Mouse (Mus musculus) layer of hippocampus, adult 9-10 months (tissue): ENCODE results near the gene Spsb1.
A peak's percentile ranks its signal among the peaks of the same experiment; 100 is the strongest.

Experiments
- DNase-seq: peaks from one replicate; pipeline ENCODE4 v3.0.0; 2022; ENCODE audit warnings: low spot score

Gene Spsb1

GRCm38 (mm10) chr4:149983921-149984645 lies 29.2 kb upstream of the Spsb1 start:
- DNase-seq: no peak

GRCm38 (mm10) chr4:149982154-149982553 lies 27.3 kb upstream of the Spsb1 start:
- DNase-seq: no peak

DNA sequence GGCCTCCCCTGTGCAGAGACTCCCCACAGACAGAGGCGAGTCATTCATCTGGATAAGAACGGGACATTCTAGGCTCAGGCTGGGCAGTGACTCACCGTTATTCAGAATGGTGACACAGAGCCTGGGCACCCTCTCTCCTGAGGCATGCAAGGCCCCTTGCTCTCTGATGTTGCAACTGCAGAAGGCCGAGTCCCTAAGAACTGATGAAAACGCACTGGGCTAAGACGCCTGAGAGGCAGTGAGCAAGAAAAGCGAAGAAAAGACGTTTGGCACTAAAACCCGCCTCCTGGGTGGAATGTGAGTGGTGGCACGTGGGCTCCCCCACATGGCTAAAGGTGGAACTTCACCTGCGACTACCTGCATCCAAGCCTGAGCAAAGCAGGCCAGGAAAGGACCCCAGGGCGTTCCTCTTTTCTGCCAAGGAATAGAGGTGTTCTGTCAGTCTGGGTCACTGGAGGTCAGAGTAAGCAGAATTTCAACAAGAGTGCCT lies 25.0 kb upstream of the Spsb1 start:
- DNase-seq: peak; percentile 83

DNA sequence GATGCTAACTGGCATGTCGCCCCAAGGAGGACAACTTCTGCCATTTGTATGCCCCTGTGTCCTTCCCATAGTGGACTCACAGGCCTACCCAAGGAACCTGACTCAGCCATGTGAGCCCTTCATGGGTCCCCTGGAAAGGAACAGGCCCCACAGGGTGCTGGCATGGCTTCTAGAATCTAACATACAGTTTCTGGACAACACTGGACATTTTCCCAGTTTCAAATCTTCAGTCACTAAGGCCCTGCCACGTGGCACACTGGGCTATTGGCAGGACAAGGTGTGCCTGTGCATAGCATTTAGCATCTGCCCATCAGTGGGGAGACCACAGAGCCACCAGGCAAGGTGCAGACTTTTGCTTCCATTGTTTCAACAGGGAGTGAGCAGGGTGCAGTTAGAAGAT lies 24.0 kb upstream of the Spsb1 start:
- DNase-seq: no peak

- no peak for DNase-seq
These were observed 23.1 kb upstream of the Spsb1 start for GRCm38 (mm10) chr4:149977801-149978544.

GRCm38 (mm10) chr4:149977181-149977580 lies 22.3 kb upstream of the Spsb1 start:
- no peak for DNase-seq

- DNase-seq: no peak
These were observed 20.9 kb upstream of the Spsb1 start for GRCm38 (mm10) chr4:149975730-149976254.

DNA sequence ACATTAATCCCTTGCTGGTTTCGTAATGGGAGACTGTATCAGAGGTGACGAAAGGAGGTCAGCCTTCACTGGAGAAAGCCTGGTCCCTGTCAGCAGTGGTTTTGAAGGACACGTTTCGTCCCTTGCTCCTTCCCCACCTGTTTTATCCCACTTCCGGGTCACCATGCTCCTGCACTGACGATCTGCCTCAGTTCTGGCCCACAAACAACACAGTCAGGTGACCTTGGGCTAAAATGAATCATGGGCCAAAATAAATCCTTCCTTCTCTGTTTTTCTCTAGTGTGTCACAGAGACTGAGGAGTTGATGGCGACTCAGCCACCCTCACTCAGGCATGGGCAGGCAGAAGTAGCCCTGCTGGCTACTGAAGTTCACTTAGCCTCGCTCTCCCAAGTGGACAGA lies 20.4 kb upstream of the Spsb1 start:
- DNase-seq: no peak

- DNase-seq: no peak
These were observed 16.6 kb upstream of the Spsb1 start for GRCm38 (mm10) chr4:149971393-149971792.

- DNase-seq: no peak
These were observed 13.7 kb upstream of the Spsb1 start for GRCm38 (mm10) chr4:149968526-149968925.

- no peak for DNase-seq
These were observed 12.1 kb upstream of the Spsb1 start for GRCm38 (mm10) chr4:149966963-149967362.

DNA sequence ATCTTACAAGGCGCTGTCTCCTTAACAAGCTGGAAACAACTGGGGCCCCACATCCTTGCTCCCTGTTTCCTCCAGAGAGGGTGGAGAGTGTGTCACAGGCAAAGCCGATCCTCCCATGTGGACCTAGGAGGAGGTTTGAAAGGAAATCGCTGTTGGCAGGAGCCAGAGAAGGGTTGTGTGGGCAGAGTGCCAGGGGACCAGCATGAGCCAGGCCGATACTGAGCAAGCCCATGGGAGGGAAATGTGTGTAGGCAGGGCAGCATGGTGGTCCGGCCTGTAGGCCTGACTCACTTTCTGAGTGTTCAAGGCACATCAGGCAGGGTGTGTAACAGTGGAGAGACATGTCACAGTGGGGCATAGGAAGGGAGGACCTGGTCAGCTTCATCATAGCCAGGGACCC lies 11.4 kb upstream of the Spsb1 start:
- DNase-seq: no peak

DNA sequence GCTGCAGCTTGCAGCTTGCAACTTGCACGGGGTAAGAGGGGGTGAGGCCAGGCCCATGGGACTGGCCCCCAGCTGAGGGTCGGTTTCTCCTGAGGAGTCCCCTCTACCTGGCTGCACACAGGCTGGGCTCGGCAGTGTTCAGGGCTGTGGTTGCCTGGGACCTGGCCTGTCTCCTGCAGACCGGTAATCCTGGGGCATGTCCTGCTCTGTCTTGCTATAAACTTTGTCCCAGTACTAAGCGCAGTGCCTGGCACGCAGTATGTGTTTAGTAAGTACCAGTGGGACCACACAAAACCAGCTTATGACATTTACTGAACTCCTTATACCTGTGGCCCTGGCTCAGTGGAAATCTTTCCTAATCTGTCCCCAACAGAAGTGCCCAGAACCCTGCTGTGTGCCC lies 10.8 kb upstream of the Spsb1 start:
- DNase-seq: no peak

DNA sequence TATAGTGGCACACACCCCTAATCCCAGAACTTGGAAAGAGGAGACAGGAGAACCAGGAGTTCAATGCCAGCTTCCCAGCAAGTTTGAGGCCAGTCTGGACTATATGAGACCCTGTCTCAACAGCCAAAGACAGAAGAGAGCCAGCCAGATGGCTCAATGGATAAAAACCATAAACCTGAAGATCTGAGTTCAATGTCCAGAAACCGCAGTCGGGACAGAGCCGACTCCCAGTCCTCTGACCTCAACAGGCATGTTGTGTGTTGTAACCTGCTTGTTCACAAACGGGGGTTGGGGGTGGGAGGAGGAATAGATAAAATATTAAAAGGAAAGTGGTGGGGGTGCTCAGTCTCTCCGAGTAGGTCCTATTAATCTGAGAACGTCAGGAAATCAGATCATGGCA lies 10.4 kb upstream of the Spsb1 start:
- no peak for DNase-seq

GRCm38 (mm10) chr4:149964770-149965169 lies 9.9 kb upstream of the Spsb1 start:
- DNase-seq: no peak

DNA sequence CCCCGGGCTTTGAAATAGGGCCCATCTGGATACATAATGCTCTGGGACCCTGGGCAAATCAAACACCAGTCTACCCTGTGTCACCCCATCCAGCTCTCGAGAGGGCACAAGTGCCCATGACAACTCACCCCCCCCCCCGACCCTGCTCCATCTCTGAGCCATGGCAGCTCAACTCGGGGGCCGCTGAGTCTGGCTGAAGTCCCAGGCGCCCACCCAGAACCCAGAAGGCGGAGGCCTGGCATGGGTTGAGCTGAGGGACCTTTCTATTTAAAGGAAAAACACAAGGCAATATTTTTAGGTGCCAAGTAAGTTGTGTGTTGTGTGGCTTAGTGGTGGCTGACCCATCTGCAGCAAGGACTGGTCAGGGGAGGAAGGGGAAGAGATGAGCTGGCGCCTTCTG lies 9.4 kb upstream of the Spsb1 start:
- DNase-seq: no peak

- DNase-seq: no peak
These were observed 5.5 kb upstream of the Spsb1 start for GRCm38 (mm10) chr4:149960391-149960790.

GRCm38 (mm10) chr4:149959816-149960215 lies 5.0 kb upstream of the Spsb1 start:
- DNase-seq: no peak

DNA sequence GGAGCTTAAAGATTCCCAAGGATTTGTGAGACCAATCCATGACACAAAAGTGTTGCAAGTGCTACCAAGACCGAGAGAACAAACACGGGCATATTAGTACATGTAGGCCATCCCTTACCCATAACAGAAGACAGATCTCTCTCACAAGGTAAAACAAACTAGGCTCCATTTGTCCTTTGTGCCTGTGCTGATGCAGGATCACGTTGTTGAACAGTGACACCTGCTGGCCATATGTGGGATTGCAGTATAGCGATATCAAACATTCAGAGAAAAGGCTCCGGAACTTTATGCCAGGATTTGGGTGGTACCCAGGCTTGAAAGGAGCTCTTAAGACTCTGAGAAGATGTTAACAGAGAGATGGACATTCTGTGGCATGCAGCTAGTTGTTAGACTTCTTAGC lies 3.7 kb upstream of the Spsb1 start:
- DNase-seq: peak; percentile 89

DNA sequence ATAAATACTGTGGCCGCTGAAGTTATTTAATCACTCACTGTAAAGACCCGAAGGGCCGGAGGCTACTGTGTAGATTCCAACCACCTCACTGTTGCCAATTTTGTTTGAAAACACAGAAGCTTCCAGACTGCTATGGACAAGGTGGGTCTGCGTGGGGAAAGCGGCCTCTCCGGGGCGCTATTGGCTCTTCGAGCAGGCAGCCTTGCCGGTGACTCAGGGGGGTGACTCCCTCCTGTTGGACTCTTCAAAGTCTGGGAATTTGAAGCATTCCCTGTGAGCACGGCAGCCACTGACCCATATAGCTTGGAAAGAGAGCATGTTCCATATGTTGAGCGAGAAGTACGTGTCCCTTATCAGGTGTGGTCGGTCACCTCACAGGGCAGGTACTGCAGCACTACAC lies 1.2 kb upstream of the Spsb1 start:
- DNase-seq: no peak

- DNase-seq: no peak
These were observed 788 bp upstream of the Spsb1 start for GRCm38 (mm10) chr4:149955631-149956030.

- peak; percentile 40 for DNase-seq
These were observed 992 bp downstream of the Spsb1 start for GRCm38 (mm10) chr4:149953621-149954481.
